Mouse (Mus musculus): ENCODE results near the gene Snx29. TPM values are rescaled to one million over a fixed set of nuclear protein-coding genes. Genes with fewer than 3 reads are reported as not detected.
A peak's percentile ranks its signal among the peaks of the same experiment; 100 is the strongest.
"Not testable (repeated sequence)": the region's sequence is repeated elsewhere in the genome, so short reads cannot be mapped to it uniquely, and the experiment has no call there.

The Snx29 gene
- 24.3 and 27.7 TPM in 2 replicates for polyA plus RNA-seq (2012; ENCODE audit: insufficient read depth, insufficient read length, missing spikeins)

GRCm38 (mm10) chr16:11322409-11323323 is at the start of gene Snx29:
TSS of gene Snx29 (plus strand) at chr16:11322908.
- TF ChIP-seq CTCF (IDR thresholded peaks at IDR 0.05; ENCODE audit: low read depth, low read length) (no peak), POLR2A (IDR thresholded peaks at IDR 0.05; ENCODE audit: borderline replicate concordance, low read depth, low read length) (no peak)
- peaks cover 25% of the 10 kb centered on the region for H3K4me1 ChIP-seq (ENCODE audit: control insufficient read depth, insufficient read depth, low read length)
- peak within 1 kb of the TSS; percentile 80 for H3K27ac ChIP-seq (ENCODE audit: insufficient read depth, low read depth, low read length)
- peak within 1 kb of the TSS; percentile 79 for H3K4me3 ChIP-seq (ENCODE audit: insufficient read depth, low read length)

GRCm38 (mm10) chr16:11276888-11277287 is 45.8 kb upstream of the Snx29 start:
- no peak for TF ChIP-seq POLR2A (IDR thresholded peaks at IDR 0.05; ENCODE audit: borderline replicate concordance, low read depth, low read length)
- TF ChIP-seq CTCF (IDR thresholded peaks at IDR 0.05; ENCODE audit: low read depth, low read length), result no peak
- H3K27ac ChIP-seq (ENCODE audit: insufficient read depth, low read depth, low read length), result no peak overlapping the region
- H3K4me1 ChIP-seq (ENCODE audit: control insufficient read depth, insufficient read depth, low read length), result peaks cover 6% of the 10 kb centered on the region
- H3K4me3 ChIP-seq (ENCODE audit: insufficient read depth, low read length), result no peak overlapping the region

- Histone ChIP-seq H3K4me3 (ENCODE audit: insufficient read depth, low read length) (no peak overlapping the region), H3K4me1 (ENCODE audit: control insufficient read depth, insufficient read depth, low read length) (peaks cover 7% of the 10 kb centered on the region), H3K27ac (ENCODE audit: insufficient read depth, low read depth, low read length) (no peak overlapping the region)
- TF ChIP-seq CTCF (IDR thresholded peaks at IDR 0.05; ENCODE audit: low read depth, low read length) (no peak), POLR2A (IDR thresholded peaks at IDR 0.05; ENCODE audit: borderline replicate concordance, low read depth, low read length) (no peak)
These were observed 43.9 kb upstream of the Snx29 start for GRCm38 (mm10) chr16:11278778-11279177.

- H3K4me3 ChIP-seq (ENCODE audit: insufficient read depth, low read length), result no peak overlapping the region
These were observed 40.0 kb upstream of the Snx29 start for GRCm38 (mm10) chr16:11282655-11283232.

GRCm38 (mm10) chr16:11284881-11285280 is 37.8 kb upstream of the Snx29 start:
- Histone ChIP-seq H3K4me1 (ENCODE audit: control insufficient read depth, insufficient read depth, low read length) (peaks cover 18% of the 10 kb centered on the region), H3K27ac (ENCODE audit: insufficient read depth, low read depth, low read length) (no peak overlapping the region), H3K4me3 (ENCODE audit: insufficient read depth, low read length) (no peak overlapping the region)
- no peak for TF ChIP-seq POLR2A (IDR thresholded peaks at IDR 0.05; ENCODE audit: borderline replicate concordance, low read depth, low read length)
- TF ChIP-seq CTCF (IDR thresholded peaks at IDR 0.05; ENCODE audit: low read depth, low read length), result no peak

More at GRCm38 (mm10) chr16:11282655-11283232, 40.0 kb upstream of the Snx29 start:
- no peak overlapping the region for H3K27ac ChIP-seq (ENCODE audit: insufficient read depth, low read depth, low read length)
- peaks cover 13% of the 10 kb centered on the region for H3K4me1 ChIP-seq (ENCODE audit: control insufficient read depth, insufficient read depth, low read length)
- TF ChIP-seq CTCF (IDR thresholded peaks at IDR 0.05; ENCODE audit: low read depth, low read length), result no peak
- no peak for TF ChIP-seq POLR2A (IDR thresholded peaks at IDR 0.05; ENCODE audit: borderline replicate concordance, low read depth, low read length)

GRCm38 (mm10) chr16:11285949-11286348 is 36.8 kb upstream of the Snx29 start:
- no peak for TF ChIP-seq CTCF (IDR thresholded peaks at IDR 0.05; ENCODE audit: low read depth, low read length)
- no peak for TF ChIP-seq POLR2A (IDR thresholded peaks at IDR 0.05; ENCODE audit: borderline replicate concordance, low read depth, low read length)
- no peak overlapping the region for H3K4me3 ChIP-seq (ENCODE audit: insufficient read depth, low read length)
- H3K27ac ChIP-seq (ENCODE audit: insufficient read depth, low read depth, low read length), result no peak overlapping the region
- H3K4me1 ChIP-seq (ENCODE audit: control insufficient read depth, insufficient read depth, low read length), result peaks cover 18% of the 10 kb centered on the region

GRCm38 (mm10) chr16:11288873-11289272 is 33.8 kb upstream of the Snx29 start:
- H3K4me1 ChIP-seq (ENCODE audit: control insufficient read depth, insufficient read depth, low read length), result peaks cover 10% of the 10 kb centered on the region
- not testable (repeated sequence) for H3K27ac ChIP-seq (ENCODE audit: insufficient read depth, low read depth, low read length); H3K4me3 ChIP-seq (ENCODE audit: insufficient read depth, low read length)

GRCm38 (mm10) chr16:11295583-11295982 is 27.1 kb upstream of the Snx29 start:
- not testable (repeated sequence) for H3K4me1 ChIP-seq (ENCODE audit: control insufficient read depth, insufficient read depth, low read length); H3K4me3 ChIP-seq (ENCODE audit: insufficient read depth, low read length); H3K27ac ChIP-seq (ENCODE audit: insufficient read depth, low read depth, low read length)

GRCm38 (mm10) chr16:11297700-11298099 is 25.0 kb upstream of the Snx29 start:
- not testable (repeated sequence) for H3K4me1 ChIP-seq (ENCODE audit: control insufficient read depth, insufficient read depth, low read length); H3K27ac ChIP-seq (ENCODE audit: insufficient read depth, low read depth, low read length); H3K4me3 ChIP-seq (ENCODE audit: insufficient read depth, low read length)
- TF ChIP-seq CTCF (IDR thresholded peaks at IDR 0.05; ENCODE audit: low read depth, low read length), result 0 out of 2 replicates have a peak, but pooled peaks have one; percentile 10

- H3K4me3 ChIP-seq (ENCODE audit: insufficient read depth, low read length), result no peak overlapping the region
- H3K4me1 ChIP-seq (ENCODE audit: control insufficient read depth, insufficient read depth, low read length), result peaks cover 2% of the 10 kb centered on the region; the same call in 1 of the 2 replicates
- TF ChIP-seq CTCF (IDR thresholded peaks at IDR 0.05; ENCODE audit: low read depth, low read length), result no peak
- no peak for TF ChIP-seq POLR2A (IDR thresholded peaks at IDR 0.05; ENCODE audit: borderline replicate concordance, low read depth, low read length)
- H3K27ac ChIP-seq (ENCODE audit: insufficient read depth, low read depth, low read length), result no peak overlapping the region
These were observed 19.0 kb upstream of the Snx29 start for GRCm38 (mm10) chr16:11303741-11304140.
